Mouse (Mus musculus) spleen, postnatal 10 days (tissue): Measurements from ENCODE around the gene Ccdc155.

Experiments used
- DNase-seq, 2 experiments: peaks; one replicate each; pipeline ENCODE4 v3.0.0; 2021 to 2022; ENCODE audit warnings: low spot score in 2 of 2

Gene Ccdc155

GRCm38 (mm10) chr7:45145460-45145859 lies 59.2 kb downstream of the Ccdc155 start:
- peak in 1 of 2 experiments; percentile 13 for DNase-seq

GRCm38 (mm10) chr7:45144368-45145174 lies 60.1 kb downstream of the Ccdc155 start:
- no peak for DNase-seq

- no peak for DNase-seq
These were observed 62.8 kb downstream of the Ccdc155 start for GRCm38 (mm10) chr7:45141914-45142313.

GRCm38 (mm10) chr7:45141319-45141718 lies 63.4 kb downstream of the Ccdc155 start:
- no peak for DNase-seq

- no peak for DNase-seq
These were observed 64.6 kb downstream of the Ccdc155 start for GRCm38 (mm10) chr7:45139904-45140723.

- no peak for DNase-seq
These were observed 66.3 kb downstream of the Ccdc155 start for GRCm38 (mm10) chr7:45138403-45138802.

GRCm38 (mm10) chr7:45137171-45138006 lies 67.3 kb downstream of the Ccdc155 start:
- no peak for DNase-seq

- peak; percentile 91 to 94 for DNase-seq
These were observed 68.6 kb downstream of the Ccdc155 start, which contains the start of the genes Gm45713 and Flt3l for GRCm38 (mm10) chr7:45135993-45136567. Gene Gm45713, minus strand, starts transcription at chr7:45136231. Gene Flt3l, minus strand, starts transcription at chr7:45136432.

GRCm38 (mm10) chr7:45135370-45135769 lies 69.3 kb downstream of the Ccdc155 start:
- DNase-seq, result no peak

GRCm38 (mm10) chr7:45134544-45135026 lies 70.1 kb downstream of the Ccdc155 start:
- DNase-seq, result peak; percentile 54 to 80
